Mouse (Mus musculus) kidney, postnatal 10 days (tissue): Measurements from ENCODE around the gene Elmo2.

Source experiments
- DNase-seq: peaks from one replicate; pipeline ENCODE4 v3.0.0; 2021; ENCODE audit warnings: mixed read lengths

The Elmo2 gene

GRCm38 (mm10) chr2:165256213-165256612 is 70.1 kb downstream of the Elmo2 start:
- no peak for DNase-seq

- DNase-seq = no peak
Measured at GRCm38 (mm10) chr2:165253867-165254266, 72.4 kb downstream of the Elmo2 start.

GRCm38 (mm10) chr2:165253269-165253668 is 73.0 kb downstream of the Elmo2 start:
- no peak for DNase-seq

GRCm38 (mm10) chr2:165252801-165253200 is 73.5 kb downstream of the Elmo2 start:
- no peak for DNase-seq

- peak; percentile 63 for DNase-seq
Measured at GRCm38 (mm10) chr2:165252381-165252780, 73.9 kb downstream of the Elmo2 start.

GRCm38 (mm10) chr2:165250903-165251302 is 75.4 kb downstream of the Elmo2 start:
- no peak for DNase-seq

- DNase-seq = no peak
Measured at GRCm38 (mm10) chr2:165248967-165249366, 77.3 kb downstream of the Elmo2 start.

GRCm38 (mm10) chr2:165246349-165246748 is 79.9 kb downstream of the Elmo2 start:
- no peak for DNase-seq

- no peak for DNase-seq
Measured at GRCm38 (mm10) chr2:165243122-165243720, 83.1 kb downstream of the Elmo2 start.

- DNase-seq = no peak
Measured at GRCm38 (mm10) chr2:165242575-165242974, 83.7 kb downstream of the Elmo2 start.

GRCm38 (mm10) chr2:165241786-165242185 is 84.5 kb downstream of the Elmo2 start:
- DNase-seq = no peak

GRCm38 (mm10) chr2:165240371-165240770 is 85.9 kb downstream of the Elmo2 start:
- DNase-seq = no peak

- peak; percentile 62 for DNase-seq
Measured at GRCm38 (mm10) chr2:165239533-165240144, 86.6 kb downstream of the Elmo2 start.

- DNase-seq = no peak
Measured at GRCm38 (mm10) chr2:165238416-165239145, 87.7 kb downstream of the Elmo2 start.
